Mouse (Mus musculus) midbrain, embryonic 12.5 days (tissue): ENCODE measurements at regions not wholly inside any gene's neighbourhood (a gene's known extent, or its start where the extent isn't known, plus 50 kb on each side); places are given as distances from the start of the nearest gene placed in this dataset.

ENCODE experiments used
- ATAC-seq: fragments of 200-750 bp; cut with Nextera tagmentation; 2 replicates; pipeline ENCODE4 v1.8.0; 2017; ENCODE audit warnings: low read depth, moderate TSS enrichment, moderate library complexity; ENCODE audit not compliant: low FRiP score
- H3K27ac ChIP-seq: fragments of 300-500 bp; sonication (generic); replicated peaks from 2 replicates; pipeline ENCODE4 v1.5.1; 2016; ENCODE audit warnings: mild to moderate bottlenecking
- H3K27me3 ChIP-seq: fragments of 300-500 bp; sonication (generic); 2 replicates; pipeline ENCODE4 v1.6.1; 2016; ENCODE audit warnings: mild to moderate bottlenecking
- H3K36me3 ChIP-seq: fragments of 300-500 bp; sonication (generic); 2 replicates; pipeline ENCODE4 v1.6.1; 2016
- H3K4me1 ChIP-seq: fragments of 300-500 bp; sonication (generic); 2 replicates; pipeline ENCODE4 v1.6.1; 2016
- H3K4me2 ChIP-seq: fragments of 300-500 bp; sonication (generic); replicated peaks from 2 replicates; pipeline ENCODE4 v1.6.1; 2016; ENCODE audit warnings: mild to moderate bottlenecking, moderate library complexity
- H3K4me3 ChIP-seq: fragments of 300-500 bp; sonication (generic); 2 replicates; pipeline ENCODE4 v1.5.1; 2016; ENCODE audit warnings: mild to moderate bottlenecking
- H3K9ac ChIP-seq: fragments of 300-500 bp; sonication (generic); replicated peaks from 2 replicates; pipeline ENCODE4 v1.6.1; 2016; ENCODE audit warnings: mild to moderate bottlenecking, moderate library complexity
- H3K9me3 ChIP-seq: fragments of 300-500 bp; sonication (generic); 2 replicates; pipeline ENCODE4 v1.6.1; 2016; ENCODE audit warnings: mild to moderate bottlenecking
- WGBS: fragments of 180-500 bp; shearing (Covaris S2); methylation state at CpG from one replicate; pipeline ENCODE4 v1.1.7; 2016; 5-methylcytosine and 5-hydroxymethylcytosine counted together

DNA sequence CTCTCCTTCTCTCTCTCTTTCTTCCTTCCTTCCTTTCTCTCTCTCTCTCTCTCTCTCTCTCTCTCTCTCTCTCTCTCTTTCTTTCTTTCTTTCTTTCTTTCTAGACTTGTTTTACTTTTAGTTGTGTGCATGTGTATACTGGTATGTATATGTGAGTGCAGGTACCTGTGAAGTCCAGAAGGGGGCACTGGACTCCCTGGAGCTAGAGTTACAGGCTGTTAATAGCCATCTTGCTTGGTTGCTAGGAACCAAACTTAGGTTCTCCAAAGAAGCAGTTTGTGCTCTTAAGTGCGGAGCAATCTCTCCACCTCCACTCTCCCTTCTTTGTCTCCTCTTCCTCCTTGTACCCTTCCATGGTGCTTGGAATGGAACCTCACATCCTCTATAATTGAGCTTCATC, 77.2 kb downstream of the Gm10604 start:
- Histone ChIP-seq H3K9ac (no peak overlapping the region), H3K27me3 (no peaks in the 10 kb centered on the region), H3K4me2 (no peak overlapping the region), H3K9me3 (no peaks in the 10 kb centered on the region), H3K4me3 (no peak overlapping the region), H3K36me3 (no peaks in the 10 kb centered on the region), H3K4me1 (no peaks in the 10 kb centered on the region), H3K27ac (no peak overlapping the region)
- 100% methylated on average over 1 of the region's 1 CpGs for WGBS
- ATAC-seq: no peak

DNA sequence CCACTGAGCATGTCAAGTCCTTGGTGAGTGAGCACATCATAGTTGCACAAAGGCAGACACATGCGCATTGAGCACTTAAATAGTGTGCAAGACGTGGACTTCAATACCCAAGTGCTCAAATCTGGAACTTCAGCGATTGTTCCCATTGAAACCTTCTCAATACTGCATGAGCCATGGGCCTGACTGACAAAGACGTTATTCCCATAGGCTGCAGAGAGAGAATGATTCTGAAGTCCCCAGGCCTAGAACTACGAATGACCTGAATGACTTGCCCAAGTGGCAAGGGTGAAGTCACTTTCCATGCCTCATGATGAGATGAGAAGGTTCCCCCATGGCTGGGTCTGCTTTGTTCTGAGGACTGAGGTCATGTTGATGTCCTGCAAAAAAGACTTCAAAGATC, 77.7 kb downstream of the Gm10604 start:
- no peak for ATAC-seq
- Histone ChIP-seq H3K9me3 (no peaks in the 10 kb centered on the region), H3K27ac (no peak overlapping the region), H3K9ac (no peak overlapping the region), H3K4me1 (no peaks in the 10 kb centered on the region), H3K36me3 (no peaks in the 10 kb centered on the region), H3K4me2 (no peak overlapping the region), H3K4me3 (no peak overlapping the region), H3K27me3 (no peaks in the 10 kb centered on the region)
- WGBS: 89% methylated on average over 5 of the region's 5 CpGs

DNA sequence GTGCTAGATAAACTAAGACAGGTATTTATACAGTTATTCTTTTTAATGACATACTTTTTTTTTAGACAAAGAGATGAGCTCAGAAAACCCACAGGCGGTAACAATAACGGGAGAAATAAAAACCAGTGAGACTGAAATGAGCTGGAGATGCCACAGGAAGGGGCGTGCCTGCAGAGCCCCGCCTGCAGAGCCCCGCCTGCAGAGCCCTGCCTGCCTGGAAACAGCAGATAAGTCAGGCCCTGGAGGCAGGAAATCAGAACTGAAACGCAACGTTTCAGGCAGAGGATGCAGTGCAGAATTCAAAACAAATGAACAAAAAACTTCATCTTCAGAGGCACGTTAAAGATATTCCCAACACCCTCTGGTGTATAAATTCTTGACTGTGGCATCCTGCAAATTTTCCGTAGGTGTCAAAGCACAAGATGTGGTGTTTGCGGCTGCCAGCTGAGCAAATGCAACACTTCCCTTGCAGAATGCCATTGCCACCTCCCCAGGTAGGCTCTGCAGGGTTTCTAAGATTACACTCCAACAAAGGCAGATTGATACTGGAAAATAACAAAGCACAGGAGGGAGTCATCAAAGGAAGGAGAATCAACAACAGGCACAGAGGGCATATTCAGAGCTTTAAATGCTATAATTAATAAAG, 81.0 kb downstream of the Gm10604 start:
- 15% methylated on average over 10 of the region's 10 CpGs for WGBS
- Histone ChIP-seq H3K4me3 (no peak overlapping the region), H3K4me2 (peak overlapping the region; percentile 2; the same call in 1 of the 2 replicates)

DNA sequence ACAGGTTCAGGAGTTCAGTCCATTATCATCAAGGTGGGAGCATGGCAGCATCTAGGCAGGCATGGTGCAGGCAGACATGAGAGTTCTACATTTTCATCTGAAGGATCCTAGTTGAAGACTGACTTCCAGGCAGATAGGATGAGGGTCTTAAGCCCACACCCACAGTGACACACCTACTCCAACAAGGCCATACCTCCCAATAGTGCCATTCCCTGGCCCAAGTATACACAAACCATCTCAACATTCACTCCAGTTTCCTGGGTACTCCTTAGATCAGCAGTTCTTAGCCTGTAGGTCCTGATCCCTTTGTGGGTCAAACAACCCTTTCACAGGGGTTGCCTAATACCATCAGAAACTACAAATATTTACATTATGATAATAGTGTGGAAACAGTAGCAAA, 83.8 kb downstream of the Gm10604 start:
- Histone ChIP-seq H3K9ac (no peak overlapping the region), H3K36me3 (no peaks in the 10 kb centered on the region), H3K4me2 (no peak overlapping the region), H3K27ac (no peak overlapping the region), H3K27me3 (no peaks in the 10 kb centered on the region), H3K9me3 (no peaks in the 10 kb centered on the region), H3K4me1 (no peaks in the 10 kb centered on the region), H3K4me3 (no peak overlapping the region)
- ATAC-seq: no peak

More for the DNA sequence above, 81.0 kb downstream of the Gm10604 start:
- Histone ChIP-seq H3K9ac (no peak overlapping the region), H3K9me3 (no peaks in the 10 kb centered on the region), H3K4me1 (no peaks in the 10 kb centered on the region), H3K36me3 (no peaks in the 10 kb centered on the region), H3K27ac (no peak overlapping the region), H3K27me3 (no peaks in the 10 kb centered on the region)
- no peak for ATAC-seq

DNA sequence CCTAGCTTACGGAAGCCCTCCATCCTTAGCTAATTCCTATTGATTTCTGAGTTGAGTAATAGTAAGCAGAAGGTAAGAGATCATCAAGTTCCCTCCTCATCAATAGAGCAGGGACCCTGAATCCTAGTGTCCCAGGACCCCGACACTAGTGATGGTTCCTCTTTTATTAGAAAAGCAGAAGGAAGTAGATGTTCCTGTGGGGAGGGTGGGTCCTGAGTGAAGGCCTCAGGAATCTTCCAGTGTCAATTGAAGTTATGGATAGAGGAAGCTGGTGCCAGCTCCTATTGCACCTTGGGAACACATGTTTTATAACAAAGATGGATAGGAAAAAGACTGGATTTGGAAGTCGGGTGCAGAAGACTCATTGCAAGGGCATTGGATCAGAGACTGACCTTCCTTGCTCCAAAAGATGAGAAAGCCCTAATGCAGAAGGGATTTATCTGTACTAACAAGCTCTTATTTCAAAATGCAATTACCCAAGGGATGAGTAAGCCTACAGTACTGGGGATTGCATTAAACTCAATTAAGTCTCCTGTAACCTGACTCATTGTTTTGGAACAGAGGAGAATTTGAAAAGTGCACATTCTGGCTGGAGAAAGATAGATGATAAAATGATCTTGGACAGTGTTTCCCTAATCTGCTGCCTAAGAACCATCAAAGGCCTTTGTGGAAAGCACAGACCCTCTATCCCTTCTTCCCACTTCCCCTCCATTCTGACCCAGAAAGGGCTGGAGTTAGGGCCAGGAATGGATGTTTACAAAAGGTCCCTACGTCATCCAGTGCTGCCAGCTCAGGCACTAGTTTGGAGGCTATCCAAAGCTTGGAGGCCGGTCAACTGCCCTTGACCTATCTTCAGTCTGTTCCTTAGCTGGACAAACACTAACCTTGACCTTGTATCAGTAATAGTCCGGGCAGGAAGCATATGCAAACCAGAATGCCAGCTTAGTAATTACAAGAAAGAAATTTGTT, 84.9 kb downstream of the Gm10604 start:
- no peak overlapping the region for H3K27ac ChIP-seq
- H3K9me3 ChIP-seq: no peaks in the 10 kb centered on the region
- H3K27me3 ChIP-seq: no peaks in the 10 kb centered on the region
- no peak overlapping the region for H3K9ac ChIP-seq
- no peak overlapping the region for H3K4me2 ChIP-seq
- no peak for ATAC-seq
- no peaks in the 10 kb centered on the region for H3K4me1 ChIP-seq
- 87% methylated on average over 6 of the region's 6 CpGs for WGBS
- H3K36me3 ChIP-seq: no peaks in the 10 kb centered on the region
- no peak overlapping the region for H3K4me3 ChIP-seq

DNA sequence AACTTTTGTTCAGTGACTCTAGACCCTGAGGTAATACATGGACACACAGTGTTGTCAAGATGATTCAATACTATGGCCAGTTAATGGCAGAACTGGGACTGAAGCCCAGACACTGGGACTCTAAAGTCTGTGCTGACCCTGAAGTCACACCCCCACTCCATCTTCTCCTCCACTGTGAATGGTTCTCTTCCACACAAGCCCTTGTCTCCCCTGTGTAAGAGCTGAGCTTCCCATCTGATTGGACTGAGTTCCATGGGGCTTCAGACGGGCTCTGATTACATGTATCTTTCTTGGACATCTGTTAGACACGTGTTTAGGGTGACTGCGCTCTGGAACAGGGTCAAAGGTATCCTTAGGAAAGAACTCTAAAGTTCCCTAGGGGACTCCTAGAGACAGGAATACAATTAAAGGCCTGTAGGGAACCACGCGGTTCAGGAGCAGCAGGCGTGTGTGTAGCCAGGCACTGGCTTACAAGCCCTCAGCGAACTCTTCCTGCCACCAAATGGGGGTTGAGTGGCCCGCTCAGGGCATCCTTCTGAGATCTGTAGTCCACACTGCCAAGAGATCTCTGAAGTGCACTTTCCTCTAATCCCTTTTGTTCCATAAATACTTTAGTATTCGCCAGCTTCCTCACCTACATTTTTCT, 87.4 kb downstream of the Gm10604 start:
- Histone ChIP-seq H3K27me3 (no peaks in the 10 kb centered on the region), H3K27ac (no peak overlapping the region), H3K9me3 (no peaks in the 10 kb centered on the region), H3K36me3 (no peaks in the 10 kb centered on the region), H3K4me1 (no peaks in the 10 kb centered on the region), H3K4me2 (no peak overlapping the region), H3K4me3 (no peak overlapping the region), H3K9ac (no peak overlapping the region)
- ATAC-seq: 0 out of 2 replicates have a peak, but pooled peaks have one; percentile 6
- 68% methylated on average over 9 of the region's 9 CpGs for WGBS

DNA sequence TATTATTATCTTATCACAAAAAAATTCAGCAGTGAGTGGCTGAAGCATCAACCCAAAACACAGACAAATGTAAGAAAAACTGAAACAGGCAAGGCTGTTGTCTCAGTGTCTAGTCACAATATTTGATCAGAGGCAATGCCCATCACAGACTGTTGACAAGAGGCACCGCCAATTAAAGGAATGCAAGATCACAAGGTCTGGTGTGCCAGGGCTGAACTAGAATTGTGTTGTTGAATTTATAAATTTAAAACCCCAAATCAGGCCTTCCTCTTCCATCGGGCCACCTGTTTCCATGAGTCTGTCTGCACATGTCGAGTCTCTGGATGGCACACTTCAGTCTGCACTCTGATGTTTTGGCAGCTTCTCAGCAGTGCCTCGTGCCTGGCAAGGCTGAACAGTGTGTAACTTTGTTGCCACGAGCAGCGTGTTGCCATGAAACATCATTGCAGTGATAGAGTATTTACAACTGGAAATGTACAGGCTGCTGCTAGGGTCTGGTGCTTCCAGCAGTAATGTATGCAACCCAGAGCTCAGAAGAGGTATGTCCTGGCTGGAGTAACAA, 91.9 kb downstream of the Gm10604 start:
- Histone ChIP-seq H3K9ac (no peak overlapping the region), H3K27ac (no peak overlapping the region), H3K27me3 (no peaks in the 10 kb centered on the region), H3K4me2 (no peak overlapping the region), H3K4me1 (peaks cover 10% of the 10 kb centered on the region), H3K36me3 (no peaks in the 10 kb centered on the region), H3K9me3 (no peaks in the 10 kb centered on the region), H3K4me3 (no peak overlapping the region)
- ATAC-seq: no peak
- 79% methylated on average over 6 of the region's 6 CpGs for WGBS

DNA sequence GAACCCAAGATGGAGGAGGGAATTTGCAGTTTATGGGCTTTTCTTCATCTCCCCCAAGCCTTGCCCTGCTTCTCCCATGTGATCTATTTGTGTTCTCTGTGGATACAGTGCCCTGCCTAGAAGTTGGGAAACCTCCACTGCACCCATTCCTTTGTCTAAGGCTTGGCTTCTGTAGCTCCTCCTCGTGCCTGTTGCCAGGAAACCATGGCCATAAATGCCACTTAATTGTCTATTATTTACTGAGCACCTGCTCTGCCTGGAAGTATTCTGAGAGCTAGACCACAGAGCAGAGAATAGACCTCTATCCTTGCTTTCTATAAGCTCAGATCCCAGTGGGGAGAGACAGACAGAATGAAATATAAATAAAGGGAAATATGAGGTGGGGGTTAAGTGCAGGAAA, 93.7 kb downstream of the Gm10604 start:
- H3K4me2 ChIP-seq: no peak overlapping the region

DNA sequence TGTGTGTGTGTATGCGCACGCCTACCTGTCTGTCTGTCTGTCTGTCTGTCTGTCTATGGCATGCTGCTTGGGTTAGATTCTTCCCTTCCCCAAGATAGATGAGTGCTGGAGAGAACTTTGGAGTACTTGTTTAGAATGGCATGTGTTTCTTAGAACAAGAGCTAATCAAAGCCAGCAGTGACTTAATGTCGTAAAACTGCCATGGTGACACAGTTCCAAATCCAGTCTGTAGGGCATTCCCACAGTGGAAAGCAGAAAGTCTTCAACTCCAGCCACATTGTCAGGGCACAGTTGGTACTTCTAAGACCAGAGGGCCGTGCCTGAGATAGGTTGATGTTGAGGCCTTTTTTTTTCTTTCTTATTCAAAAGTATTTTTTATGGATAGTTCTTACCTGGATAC, 95.6 kb downstream of the Gm10604 start:
- no peaks in the 10 kb centered on the region for H3K36me3 ChIP-seq
- no peak overlapping the region for H3K4me2 ChIP-seq
- H3K4me3 ChIP-seq: no peak overlapping the region
- no peak overlapping the region for H3K27ac ChIP-seq
- no peak overlapping the region for H3K9ac ChIP-seq
- 83% methylated on average over 4 of the region's 4 CpGs for WGBS
- no peaks in the 10 kb centered on the region for H3K27me3 ChIP-seq
- no peaks in the 10 kb centered on the region for H3K9me3 ChIP-seq
- ATAC-seq: no peak
- peaks cover 10% of the 10 kb centered on the region for H3K4me1 ChIP-seq

More for the DNA sequence above, 93.7 kb downstream of the Gm10604 start:
- H3K36me3 ChIP-seq: no peaks in the 10 kb centered on the region
- 14% methylated on average over 1 of the region's 1 CpGs for WGBS
- no peaks in the 10 kb centered on the region for H3K9me3 ChIP-seq
- H3K9ac ChIP-seq: no peak overlapping the region
- H3K27ac ChIP-seq: no peak overlapping the region
- H3K4me1 ChIP-seq: peaks cover 10% of the 10 kb centered on the region
- no peaks in the 10 kb centered on the region for H3K27me3 ChIP-seq
- peak; percentile 49; the same call in 1 of the 2 replicates for ATAC-seq
- no peak overlapping the region for H3K4me3 ChIP-seq

DNA sequence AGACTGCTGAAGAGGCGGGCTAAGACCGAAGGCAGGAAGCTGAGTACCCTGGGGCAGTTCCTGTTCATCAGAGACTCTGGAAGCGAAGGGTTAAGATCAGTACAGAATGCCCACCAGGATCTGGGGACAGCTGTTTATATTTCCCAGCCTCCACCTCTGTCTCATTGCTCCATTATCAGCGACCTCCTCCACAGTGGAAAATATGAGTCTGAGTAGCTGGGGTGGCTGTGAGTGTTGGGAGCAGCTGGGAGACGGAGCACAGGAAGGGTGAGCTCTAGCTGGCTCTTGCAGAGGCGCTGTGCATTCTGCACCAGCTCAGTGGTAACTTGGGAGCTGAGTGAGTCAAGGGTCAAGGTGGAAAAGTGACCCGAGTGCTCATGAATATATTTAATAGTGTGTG, 96.2 kb downstream of the Gm10604 start:
- Histone ChIP-seq H3K4me2 (no peak overlapping the region), H3K27me3 (no peaks in the 10 kb centered on the region), H3K4me3 (no peak overlapping the region), H3K9me3 (no peaks in the 10 kb centered on the region), H3K36me3 (no peaks in the 10 kb centered on the region), H3K4me1 (peaks cover 10% of the 10 kb centered on the region), H3K27ac (no peak overlapping the region), H3K9ac (no peak overlapping the region)
- 68% methylated on average over 7 of the region's 7 CpGs for WGBS
- ATAC-seq: no peak

DNA sequence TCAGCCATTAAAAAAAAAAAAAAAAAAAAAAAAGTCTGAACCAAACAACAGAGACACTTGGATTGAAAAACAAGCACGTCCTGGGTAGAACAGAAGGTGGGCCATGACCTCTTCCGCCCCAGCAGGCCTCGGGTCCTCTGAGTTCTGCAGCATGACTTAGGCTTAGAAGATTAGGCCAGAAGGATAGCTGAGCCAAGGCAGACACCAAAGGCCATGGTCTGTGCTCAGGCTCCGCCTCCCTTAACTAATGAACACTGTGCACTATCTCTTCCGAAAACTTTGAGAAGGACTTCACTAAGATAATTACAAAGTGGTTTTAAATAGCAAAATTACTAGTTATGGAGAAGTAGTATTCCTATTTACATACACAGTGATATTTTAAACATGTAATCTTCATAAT, 97.8 kb downstream of the Gm10604 start:
- H3K4me3 ChIP-seq: no peak overlapping the region
- H3K27ac ChIP-seq: no peak overlapping the region
- no peaks in the 10 kb centered on the region for H3K27me3 ChIP-seq
- H3K9ac ChIP-seq: no peak overlapping the region
- H3K9me3 ChIP-seq: no peaks in the 10 kb centered on the region
- no peak overlapping the region for H3K4me2 ChIP-seq
- peaks cover 10% of the 10 kb centered on the region for H3K4me1 ChIP-seq
- H3K36me3 ChIP-seq: no peaks in the 10 kb centered on the region
- ATAC-seq: no peak
- 43% methylated on average over 5 of the region's 5 CpGs for WGBS

DNA sequence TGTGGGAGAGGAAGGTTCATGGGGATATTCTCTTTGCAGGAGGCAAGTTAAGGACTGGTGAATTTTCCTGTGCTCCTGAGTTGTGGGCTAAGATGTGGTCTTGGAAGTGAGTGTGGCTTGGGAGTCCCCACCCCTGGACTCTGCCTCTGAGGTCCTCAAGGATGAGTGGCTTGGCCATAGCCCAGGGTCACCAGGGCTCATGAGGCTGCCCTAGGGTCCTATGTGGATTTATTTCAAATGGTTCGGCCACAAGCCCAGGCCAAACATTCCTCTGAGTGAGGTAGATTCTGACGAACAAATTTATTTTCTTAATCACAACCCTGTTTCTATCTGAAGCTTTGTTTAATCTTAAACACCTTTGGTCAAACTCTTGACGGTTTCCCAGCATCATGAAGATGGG, 98.4 kb downstream of the Gm10604 start:
- no peaks in the 10 kb centered on the region for H3K9me3 ChIP-seq
- H3K27me3 ChIP-seq: no peaks in the 10 kb centered on the region
- 86% methylated on average over 3 of the region's 3 CpGs for WGBS
- H3K4me2 ChIP-seq: no peak overlapping the region
- no peak for ATAC-seq
- H3K27ac ChIP-seq: no peak overlapping the region
- H3K9ac ChIP-seq: no peak overlapping the region
- H3K36me3 ChIP-seq: no peaks in the 10 kb centered on the region
- peaks cover 10% of the 10 kb centered on the region for H3K4me1 ChIP-seq
- H3K4me3 ChIP-seq: no peak overlapping the region
